Mouse (Mus musculus) small intestine, adult 2 months (tissue): ENCODE data around the gene Qprt.

ENCODE experiments used
- CTCF ChIP-seq: fragments of 200-500 bp; IDR thresholded peaks from 2 replicates; pipeline ENCODE4 v1.5.1; 2012; ENCODE audit warnings: low read depth, mild to moderate bottlenecking, control low read depth, inconsistent platforms, low read length, moderate library complexity, mixed read lengths; ENCODE audit not compliant: insufficient replicate concordance, insufficient read length; ENCODE audit errors: extremely low read depth
- POLR2A ChIP-seq: fragments of 200-500 bp; IDR thresholded peaks from 2 replicates; pipeline ENCODE4 v1.6.1; 2012; ENCODE audit warnings: low read depth, mild to moderate bottlenecking, control low read depth, inconsistent platforms, low read length, moderate library complexity

GRCm38 (mm10) chr7:127153477-127153876 is 31.5 kb upstream of the Qprt start:
- TF ChIP-seq POLR2A (no peak), CTCF (no peak)
